Mouse (Mus musculus) lung, postnatal 14 days (tissue): Measurements from ENCODE around the gene Polg.

Source experiments
- DNase-seq: peaks from one replicate; pipeline ENCODE4 v3.0.0; 2021

The Polg gene

GRCm38 (mm10) chr7:79502152-79503102 is 36.3 kb upstream of the Polg start:
- DNase-seq: no peak

- no peak for DNase-seq
Observed at GRCm38 (mm10) chr7:79501581-79502031, 35.4 kb upstream of the Polg start.

DNA sequence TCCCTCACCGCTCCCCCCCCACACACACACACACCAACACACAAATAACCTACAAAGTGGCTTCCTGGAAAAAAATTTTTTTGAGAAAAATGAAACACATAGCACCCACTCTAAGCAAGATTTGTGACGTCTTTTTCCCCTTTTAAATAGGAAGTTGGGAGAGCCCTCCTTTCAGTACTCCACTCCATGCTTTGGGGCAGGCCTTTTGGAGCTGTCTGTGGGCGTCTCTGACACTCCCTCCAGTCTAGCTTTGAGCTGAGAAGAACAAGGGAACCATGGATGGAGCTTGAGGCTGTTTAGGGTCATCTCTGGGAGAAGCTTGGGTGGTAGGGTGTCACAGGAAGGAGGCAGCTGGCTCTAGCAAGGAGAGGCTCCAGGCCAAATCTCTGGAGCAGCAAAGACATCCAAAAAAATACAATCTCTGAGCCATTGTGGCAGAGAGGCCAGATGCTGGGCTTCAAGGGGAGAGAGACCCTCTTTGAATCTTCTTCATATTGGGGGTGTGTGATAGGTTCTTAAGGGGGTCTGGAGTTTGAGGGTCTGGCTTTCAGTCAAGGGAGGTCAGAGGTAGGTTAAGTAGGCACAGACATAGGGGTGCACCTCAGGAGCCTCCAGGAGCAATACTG is 34.6 kb upstream of the Polg start:
- no peak for DNase-seq

DNA sequence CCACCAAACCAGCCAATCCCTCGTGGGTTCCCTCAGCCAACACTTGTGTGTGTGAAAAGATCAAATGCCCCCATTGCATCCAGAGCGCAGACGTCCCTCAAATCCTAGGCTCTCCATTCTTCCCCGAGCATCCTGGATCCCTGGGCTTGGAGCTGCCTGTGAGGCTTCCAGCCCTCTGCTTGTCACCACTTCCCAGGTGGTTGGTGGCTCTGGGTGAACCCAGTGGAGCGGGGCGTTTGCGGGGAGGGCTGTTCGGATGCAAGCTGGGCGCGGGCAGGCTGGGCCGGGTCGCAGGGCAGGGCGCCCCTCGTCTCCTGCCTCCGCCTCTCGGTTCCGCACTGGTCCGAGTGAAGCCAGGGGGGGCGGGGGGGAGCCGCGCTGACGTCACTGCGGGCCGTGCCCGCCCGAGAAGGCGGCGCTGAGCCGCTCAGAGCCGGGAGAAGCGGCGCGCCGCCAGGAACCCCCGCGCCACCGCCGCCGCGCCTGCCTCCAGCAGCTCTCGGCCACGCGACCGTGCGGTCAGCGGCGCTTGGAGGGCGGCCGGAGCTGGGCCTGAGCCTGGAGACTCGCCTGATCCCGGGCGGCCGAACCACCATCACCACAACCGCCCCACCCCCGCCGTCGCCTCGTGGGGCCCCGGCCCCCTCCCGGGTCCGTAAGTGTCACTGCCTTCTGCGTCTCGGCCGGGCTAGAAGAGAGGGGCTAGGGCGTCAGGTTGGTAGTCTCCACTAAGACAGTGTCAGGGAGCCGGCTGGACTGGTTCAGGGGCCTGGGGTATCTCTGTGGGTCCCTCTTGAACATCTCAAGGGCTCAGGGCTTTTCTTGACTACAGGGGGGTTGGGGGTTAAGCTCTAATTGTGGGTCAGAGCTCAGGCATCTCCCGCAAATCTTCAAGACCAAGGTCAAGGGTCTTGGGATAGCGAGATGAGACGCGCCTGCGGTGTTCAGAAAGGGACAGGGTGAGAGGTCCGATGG is 33.7 kb upstream of the Polg start:
- no peak for DNase-seq

DNA sequence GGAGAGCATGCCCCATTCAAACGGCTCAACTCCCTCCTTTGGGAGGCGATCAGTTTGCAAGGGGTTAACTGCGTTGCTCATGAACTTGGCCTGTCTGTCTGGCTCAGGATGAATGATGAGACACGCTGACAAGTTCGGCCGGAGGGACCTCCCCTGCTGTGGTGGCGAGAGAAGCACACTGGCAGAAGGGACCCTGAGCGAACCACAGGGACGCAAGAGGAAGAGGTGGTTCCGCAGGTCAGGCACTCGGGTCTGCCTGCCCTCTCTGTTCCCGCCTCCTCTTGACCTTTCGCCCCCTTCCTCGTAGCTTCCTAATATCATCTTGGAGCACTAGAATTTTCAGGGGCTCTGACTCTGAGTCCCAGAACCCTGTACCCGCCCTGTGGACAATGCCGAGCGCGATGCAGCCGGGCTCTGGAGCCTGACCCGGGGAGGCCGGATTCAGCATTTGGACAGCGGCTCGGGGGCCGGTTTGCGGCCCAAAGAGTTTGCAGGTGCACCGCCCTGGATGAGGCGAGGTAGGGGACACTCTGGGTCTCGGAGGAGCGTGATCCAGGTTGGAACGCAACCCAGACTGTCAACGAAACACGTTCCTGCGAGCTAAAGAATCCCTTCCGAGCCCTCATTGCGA is 32.9 kb upstream of the Polg start:
- peak; percentile 64 for DNase-seq

GRCm38 (mm10) chr7:79498356-79498755 is 32.2 kb upstream of the Polg start:
- no peak for DNase-seq

GRCm38 (mm10) chr7:79497701-79498115 is 31.5 kb upstream of the Polg start:
- no peak for DNase-seq

- no peak for DNase-seq
Observed at GRCm38 (mm10) chr7:79496816-79497328, 30.7 kb upstream of the Polg start.

DNA sequence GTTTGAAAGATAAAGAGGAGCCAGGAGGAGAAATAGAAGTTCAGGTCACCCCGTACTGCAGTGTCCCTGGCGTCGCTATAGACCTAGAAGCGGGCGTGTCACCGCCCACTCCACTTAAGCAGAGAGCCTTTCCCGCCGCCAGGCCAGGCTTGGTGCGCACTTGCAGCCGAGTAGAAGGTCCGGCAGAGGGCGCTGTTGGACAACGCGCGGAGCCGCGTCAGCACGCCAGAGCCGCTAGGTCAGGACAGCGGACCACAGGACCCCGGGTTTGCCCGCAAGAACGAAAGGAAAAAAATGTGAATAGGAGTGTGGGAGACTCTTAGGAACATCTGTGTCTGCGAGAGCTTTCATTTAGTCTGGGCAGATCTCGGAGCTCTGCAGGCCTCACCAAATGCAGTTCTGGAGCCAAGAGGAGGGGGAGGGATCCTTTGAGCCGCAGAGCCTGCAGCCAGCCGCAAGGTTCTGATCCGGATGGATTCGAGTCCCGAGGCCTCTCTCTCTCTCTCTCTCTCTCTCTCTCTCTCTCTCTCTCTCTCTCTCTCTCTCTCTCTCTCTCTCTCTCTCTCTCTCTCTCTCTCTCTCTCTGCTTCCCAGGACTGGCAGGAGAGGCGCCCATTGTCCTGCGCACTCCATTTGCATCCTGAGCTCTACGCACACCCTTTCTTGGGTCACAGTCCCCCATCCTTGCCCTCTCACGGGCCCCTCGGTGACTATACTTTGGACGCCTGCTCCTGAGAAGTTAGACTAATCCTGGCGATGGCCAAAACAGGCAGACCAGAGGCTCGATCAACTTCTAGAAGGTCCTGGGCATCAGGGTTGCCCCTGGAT is 30.0 kb upstream of the Polg start:
- DNase-seq: peak; percentile 92

DNA sequence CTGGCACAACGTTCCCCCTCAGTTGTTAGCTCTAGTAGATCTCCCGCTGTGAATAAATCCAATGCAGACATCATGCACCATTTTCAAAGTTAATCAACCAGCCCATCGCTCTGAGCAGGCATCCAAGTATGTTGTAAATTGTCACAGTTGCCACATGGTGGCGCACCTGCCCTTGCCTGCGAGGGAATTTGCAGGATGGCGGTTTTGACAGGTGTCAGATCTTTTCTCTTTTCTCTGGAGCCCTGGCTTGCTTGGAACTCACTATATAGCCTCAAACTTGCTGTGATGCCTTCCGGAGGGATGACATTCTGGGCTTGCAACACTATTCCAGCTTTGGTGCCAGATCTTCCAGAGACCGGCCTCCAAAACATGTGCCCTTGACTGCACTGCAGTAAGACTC is 27.8 kb upstream of the Polg start:
- peak; percentile 61 for DNase-seq

GRCm38 (mm10) chr7:79486528-79486927 is 20.4 kb upstream of the Polg start:
- DNase-seq: no peak

DNA sequence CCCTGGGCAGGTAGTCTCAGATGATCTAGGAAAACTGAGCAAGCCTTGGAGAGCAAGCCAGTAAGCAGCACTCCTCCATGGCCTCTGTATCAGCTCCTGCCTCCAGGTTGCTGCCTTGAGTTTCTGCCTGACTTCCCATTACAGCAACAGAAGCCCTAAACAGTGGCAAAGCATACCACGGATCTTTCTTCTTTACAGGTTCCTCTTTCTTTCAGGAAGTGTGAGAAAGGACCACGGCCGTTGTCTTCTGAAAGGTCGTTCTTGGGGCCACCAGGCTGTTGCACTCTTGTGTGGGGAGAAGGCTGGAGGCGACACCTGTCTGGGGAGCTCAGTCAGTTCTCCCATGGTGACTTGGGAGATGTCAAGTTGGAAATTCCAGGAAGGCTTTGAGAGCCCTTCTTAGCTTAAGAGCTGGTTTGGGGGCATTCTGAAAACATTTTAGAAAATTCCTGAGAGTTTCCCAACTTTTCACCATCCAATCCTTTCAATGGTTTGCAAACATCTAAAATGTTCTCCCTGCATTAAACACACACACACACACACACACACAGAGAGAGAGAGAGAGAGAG is 8.8 kb upstream of the Polg start:
- DNase-seq: no peak

GRCm38 (mm10) chr7:79473496-79474194 is 7.5 kb upstream of the Polg start:
- DNase-seq: no peak

DNA sequence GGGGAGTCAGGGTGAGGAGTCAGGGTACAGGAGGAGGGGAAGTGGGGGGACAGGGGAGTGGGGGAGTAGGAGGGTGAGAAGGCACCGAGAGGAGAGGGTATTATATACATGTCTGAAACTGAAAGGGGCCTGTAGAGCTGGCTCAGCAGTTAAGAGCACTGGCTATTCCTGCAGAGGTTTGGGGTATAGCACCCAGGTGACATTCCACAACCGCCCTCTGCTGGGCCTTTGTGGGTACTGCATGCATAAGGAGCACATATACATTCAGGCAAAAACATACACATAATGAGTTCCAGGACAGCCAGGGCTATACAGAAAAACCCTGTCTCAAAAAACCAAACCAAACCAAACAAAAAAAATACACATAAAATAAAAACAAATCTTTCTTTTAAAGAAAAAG is 6.6 kb upstream of the Polg start:
- DNase-seq: no peak

GRCm38 (mm10) chr7:79471436-79471835 is 5.3 kb upstream of the Polg start:
- DNase-seq: no peak

DNA sequence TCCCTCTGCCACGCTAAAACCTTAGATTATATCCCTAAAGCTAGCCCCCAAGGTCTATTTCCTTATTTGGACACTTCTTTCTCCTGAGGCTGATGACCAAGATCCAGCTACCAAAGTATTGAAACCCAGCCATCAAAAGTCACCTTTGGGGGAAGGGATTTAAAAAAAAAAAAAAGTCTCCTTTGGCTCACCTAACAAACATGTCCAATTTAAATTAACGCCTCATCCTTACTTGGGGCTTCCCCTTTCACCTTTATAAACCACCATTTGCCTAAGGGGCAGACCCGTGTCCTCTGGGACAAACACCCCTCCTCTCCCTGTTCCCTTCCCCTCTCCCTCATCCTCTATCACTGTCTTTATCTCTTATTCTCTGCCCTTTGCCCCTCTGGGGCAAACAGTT is 4.6 kb upstream of the Polg start:
- no peak for DNase-seq

DNA sequence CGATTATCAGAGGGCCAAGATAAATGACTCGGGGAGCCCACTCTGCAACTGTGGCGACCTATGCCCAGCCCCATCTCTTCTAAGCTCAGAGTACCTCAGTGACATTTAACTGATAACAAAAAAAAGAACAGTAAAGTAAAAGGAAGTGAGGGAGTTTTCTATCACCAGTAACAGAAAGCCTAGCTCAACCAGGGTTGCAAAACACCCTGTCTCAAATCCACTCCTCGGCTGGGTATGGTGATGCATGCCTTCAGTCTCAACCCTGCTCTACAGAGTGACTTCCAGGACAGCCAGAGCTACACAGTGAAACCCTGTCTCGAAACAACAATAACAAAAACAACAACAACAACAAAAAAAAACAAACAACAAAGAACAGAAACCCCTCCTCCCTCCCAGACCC is 3.6 kb upstream of the Polg start:
- DNase-seq: no peak

GRCm38 (mm10) chr7:79468994-79469393 is 2.8 kb upstream of the Polg start:
- DNase-seq: no peak

DNA sequence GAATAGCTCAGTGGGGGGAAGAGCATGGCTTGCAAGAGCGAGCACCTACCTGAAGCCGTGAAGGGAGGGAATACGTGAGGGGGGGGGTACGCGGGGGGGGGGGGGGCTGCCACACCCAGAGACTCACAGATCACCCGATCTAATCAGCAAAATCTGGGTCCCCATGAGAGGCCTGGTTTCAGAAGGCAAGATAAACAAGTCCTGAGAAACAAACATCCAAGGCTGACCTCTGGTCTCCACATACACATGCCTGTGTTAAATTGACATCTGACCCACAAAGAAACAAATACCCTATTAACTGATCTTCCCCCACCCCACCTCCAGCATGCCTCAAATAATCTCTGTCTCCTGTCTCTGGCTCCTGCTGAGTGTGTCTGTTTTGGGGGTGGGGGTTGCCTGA is 1.8 kb upstream of the Polg start:
- DNase-seq: no peak

DNA sequence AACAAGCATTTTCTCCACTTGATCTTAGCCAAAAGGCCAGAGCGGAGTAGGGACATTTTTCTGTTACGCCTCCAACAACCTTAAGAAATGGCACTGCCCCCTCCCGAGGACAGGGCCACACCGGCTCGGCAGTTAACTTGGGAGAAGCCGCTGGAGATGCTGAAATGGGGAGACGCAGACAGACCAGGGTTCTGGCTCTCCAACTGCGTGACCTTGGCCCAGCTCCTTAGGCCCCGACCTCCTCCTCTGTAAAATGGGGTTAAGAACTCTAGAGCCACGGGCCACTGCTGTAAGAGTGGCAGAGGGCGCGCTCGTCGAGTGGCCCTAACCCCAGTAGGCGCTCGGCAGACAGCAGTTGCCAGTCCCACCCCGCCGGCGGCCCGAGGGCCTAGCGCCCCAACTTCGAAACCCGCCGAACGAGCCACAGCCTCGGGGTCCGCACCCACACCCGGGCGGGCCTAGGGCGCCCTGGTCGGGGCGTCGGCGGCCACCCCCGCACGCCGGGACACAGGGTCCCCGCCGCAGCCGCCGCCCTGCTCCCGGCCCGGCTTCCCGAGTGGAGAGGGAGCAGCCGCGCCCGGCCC is 609 bp downstream of the Polg start:
- DNase-seq: no peak
